Mouse (Mus musculus): ENCODE measurements around the gene Aspn. TPM values are rescaled to one million over a fixed set of nuclear protein-coding genes. Genes with fewer than 3 reads are reported as not detected.

The Aspn gene
- polyA plus RNA-seq, 1 experiment from 2014 or later = 12.8 TPM

GRCm38 (mm10) chr13:49556203-49556602 is 12.0 kb downstream of the Aspn start:
- TF ChIP-seq CTCF (IDR thresholded peaks at IDR 0.05; ENCODE audit: low read depth) = no peak
- no peaks in the 10 kb centered on the region for H3K4me1 ChIP-seq (ENCODE audit: insufficient read depth)
- H3K9me3 ChIP-seq (ENCODE audit: low read depth, low read length) = no peaks in the 10 kb centered on the region
- ATAC-seq (ENCODE audit: insufficient read depth) (no peak), DNase-seq (peak; percentile 25)
- no peak overlapping the region for H3K4me3 ChIP-seq (ENCODE audit: low read depth, low read length)
- H3K27ac ChIP-seq (ENCODE audit: low read depth) = no peak overlapping the region
- no peaks in the 10 kb centered on the region for H3K27me3 ChIP-seq (ENCODE audit: insufficient read depth, low read length)
- H3K36me3 ChIP-seq (ENCODE audit: insufficient read depth) = no peaks in the 10 kb centered on the region
- WGBS = 50% methylated on average over 1 of the region's 1 CpGs
- no peak overlapping the region for H3K4me2 ChIP-seq
- no peak overlapping the region for H3K9ac ChIP-seq

GRCm38 (mm10) chr13:49556924-49557323 is 12.7 kb downstream of the Aspn start:
- no peaks in the 10 kb centered on the region for H3K27me3 ChIP-seq (ENCODE audit: insufficient read depth, low read length)
- no peak overlapping the region for H3K4me3 ChIP-seq (ENCODE audit: low read depth, low read length)
- H3K9me3 ChIP-seq (ENCODE audit: low read depth, low read length) = no peaks in the 10 kb centered on the region
- no peak overlapping the region for H3K9ac ChIP-seq
- ATAC-seq (ENCODE audit: insufficient read depth) (no peak), DNase-seq (no peak)
- no peak overlapping the region for H3K27ac ChIP-seq (ENCODE audit: low read depth)
- TF ChIP-seq CTCF (IDR thresholded peaks at IDR 0.05; ENCODE audit: low read depth) = no peak
- WGBS = 62% methylated on average over 1 of the region's 1 CpGs
- no peak overlapping the region for H3K4me2 ChIP-seq
- no peaks in the 10 kb centered on the region for H3K4me1 ChIP-seq (ENCODE audit: insufficient read depth)
- H3K36me3 ChIP-seq (ENCODE audit: insufficient read depth) = no peaks in the 10 kb centered on the region

- WGBS = 35% methylated on average over 2 of the region's 2 CpGs
- no peak overlapping the region for H3K4me3 ChIP-seq (ENCODE audit: low read depth, low read length)
These were observed 14.9 kb downstream of the Aspn start for GRCm38 (mm10) chr13:49559185-49559584.

GRCm38 (mm10) chr13:49560886-49561285 is 16.6 kb downstream of the Aspn start:
- DNase-seq (no peak), ATAC-seq (ENCODE audit: insufficient read depth) (no peak)
- no peak overlapping the region for H3K4me3 ChIP-seq (ENCODE audit: low read depth, low read length)
- H3K27me3 ChIP-seq (ENCODE audit: insufficient read depth, low read length) = no peaks in the 10 kb centered on the region
- no peak overlapping the region for H3K9ac ChIP-seq
- no peaks in the 10 kb centered on the region for H3K4me1 ChIP-seq (ENCODE audit: insufficient read depth)
- H3K27ac ChIP-seq (ENCODE audit: low read depth) = no peak overlapping the region
- TF ChIP-seq CTCF (IDR thresholded peaks at IDR 0.05; ENCODE audit: low read depth) = no peak
- no peaks in the 10 kb centered on the region for H3K9me3 ChIP-seq (ENCODE audit: low read depth, low read length)
- WGBS = 64% methylated on average over 2 of the region's 2 CpGs
- H3K4me2 ChIP-seq = no peak overlapping the region
- H3K36me3 ChIP-seq (ENCODE audit: insufficient read depth) = no peaks in the 10 kb centered on the region

More at GRCm38 (mm10) chr13:49559185-49559584, 14.9 kb downstream of the Aspn start:
- no peak overlapping the region for H3K27ac ChIP-seq (ENCODE audit: low read depth)
- TF ChIP-seq CTCF (IDR thresholded peaks at IDR 0.05; ENCODE audit: low read depth) = peak; percentile 63
- no peaks in the 10 kb centered on the region for H3K4me1 ChIP-seq (ENCODE audit: insufficient read depth)
- no peaks in the 10 kb centered on the region for H3K9me3 ChIP-seq (ENCODE audit: low read depth, low read length)
- H3K27me3 ChIP-seq (ENCODE audit: insufficient read depth, low read length) = no peaks in the 10 kb centered on the region
- ATAC-seq (ENCODE audit: insufficient read depth) = no peak
- no peaks in the 10 kb centered on the region for H3K36me3 ChIP-seq (ENCODE audit: insufficient read depth)
- no peak overlapping the region for H3K4me2 ChIP-seq
- peak; percentile 67 for DNase-seq
- no peak overlapping the region for H3K9ac ChIP-seq

GRCm38 (mm10) chr13:49564347-49564746 is 20.1 kb downstream of the Aspn start:
- WGBS = 80% methylated on average over 1 of the region's 1 CpGs
- TF ChIP-seq CTCF (IDR thresholded peaks at IDR 0.05; ENCODE audit: low read depth) = no peak

GRCm38 (mm10) chr13:49570371-49570770 is 26.1 kb downstream of the Aspn start:
- no peaks in the 10 kb centered on the region for H3K36me3 ChIP-seq (ENCODE audit: insufficient read depth)
- no peaks in the 10 kb centered on the region for H3K9me3 ChIP-seq (ENCODE audit: low read depth, low read length)
- no peaks in the 10 kb centered on the region for H3K27me3 ChIP-seq (ENCODE audit: insufficient read depth, low read length)
- TF ChIP-seq CTCF (IDR thresholded peaks at IDR 0.05; ENCODE audit: low read depth) = no peak
- H3K4me1 ChIP-seq (ENCODE audit: insufficient read depth) = no peaks in the 10 kb centered on the region
- H3K9ac ChIP-seq = no peak overlapping the region
- ATAC-seq (ENCODE audit: insufficient read depth) (no peak), DNase-seq (no peak)
- no peak overlapping the region for H3K4me2 ChIP-seq
- H3K4me3 ChIP-seq (ENCODE audit: low read depth, low read length) = no peak overlapping the region
- 79% methylated on average over 3 of the region's 3 CpGs for WGBS
- H3K27ac ChIP-seq (ENCODE audit: low read depth) = no peak overlapping the region

More at GRCm38 (mm10) chr13:49564347-49564746, 20.1 kb downstream of the Aspn start:
- Histone ChIP-seq H3K9me3 (ENCODE audit: low read depth, low read length) (no peaks in the 10 kb centered on the region), H3K4me1 (ENCODE audit: insufficient read depth) (no peaks in the 10 kb centered on the region), H3K4me2 (no peak overlapping the region), H3K9ac (no peak overlapping the region), H3K36me3 (ENCODE audit: insufficient read depth) (no peaks in the 10 kb centered on the region), H3K27me3 (ENCODE audit: insufficient read depth, low read length) (no peaks in the 10 kb centered on the region), H3K4me3 (ENCODE audit: low read depth, low read length) (no peak overlapping the region), H3K27ac (ENCODE audit: low read depth) (no peak overlapping the region)
- ATAC-seq (ENCODE audit: insufficient read depth) = no peak
- DNase-seq = no peak

GRCm38 (mm10) chr13:49571418-49571817 is 27.2 kb downstream of the Aspn start:
- Histone ChIP-seq H3K9me3 (ENCODE audit: low read depth, low read length) (no peaks in the 10 kb centered on the region), H3K4me2 (no peak overlapping the region), H3K36me3 (ENCODE audit: insufficient read depth) (no peaks in the 10 kb centered on the region), H3K27ac (ENCODE audit: low read depth) (no peak overlapping the region), H3K4me3 (ENCODE audit: low read depth, low read length) (no peak overlapping the region), H3K4me1 (ENCODE audit: insufficient read depth) (no peaks in the 10 kb centered on the region), H3K9ac (no peak overlapping the region), H3K27me3 (ENCODE audit: insufficient read depth, low read length) (no peaks in the 10 kb centered on the region)
- no peak for TF ChIP-seq CTCF (IDR thresholded peaks at IDR 0.05; ENCODE audit: low read depth)
- 85% methylated on average over 2 of the region's 2 CpGs for WGBS
- ATAC-seq (ENCODE audit: insufficient read depth) = no peak
- no peak for DNase-seq
